Mouse (Mus musculus) thymus, postnatal 0 days (tissue): ENCODE measurements around the gene B4galt3. TPM values are rescaled to one million over a fixed set of nuclear protein-coding genes. Genes with fewer than 3 reads are reported as not detected.
A peak's percentile ranks its signal among the peaks of the same experiment; 100 is the strongest.
"Not testable (repeated sequence)": the region's sequence is repeated elsewhere in the genome, so short reads cannot be mapped to it uniquely, and the experiment has no call there.

ENCODE experiments used
- DNase-seq: peaks from one replicate; pipeline ENCODE4 v3.0.0-alpha.2; 2015; ENCODE audit warnings: low spot score
- polyA plus RNA-seq: library from polyadenylated mRNA; unstranded; fragments of >200 nt; fragmentation: Nextera tagmentation; extraction: Ambion mirVana; gene quantifications from 2 replicates; pipeline ENCODE4 v1.2.1, GENCODE M21; 2015

B4galt3 gene
- polyA plus RNA-seq, 1 experiment from 2014 or later = 50.6 TPM

GRCm38 (mm10) chr1:171283188-171284160, 13.3 kb downstream of the B4galt3 start:
- no peak for DNase-seq

GRCm38 (mm10) chr1:171284491-171284890, 14.4 kb downstream of the B4galt3 start:
- no peak for DNase-seq

GRCm38 (mm10) chr1:171285096-171285892, 15.2 kb downstream of the B4galt3 start:
- no peak for DNase-seq

GRCm38 (mm10) chr1:171286517-171286916, 16.4 kb downstream of the B4galt3 start:
- DNase-seq = no peak

- peak; percentile 93 for DNase-seq
Measured at GRCm38 (mm10) chr1:171287136-171288081, 17.3 kb downstream of the B4galt3 start, which contains the start of gene Usp21. Gene Usp21, minus strand, starts transcription at chr1:171287991.

GRCm38 (mm10) chr1:171288328-171288727, 18.2 kb downstream of the B4galt3 start:
- DNase-seq = no peak

- no peak for DNase-seq
Measured at GRCm38 (mm10) chr1:171293351-171293750, 23.2 kb downstream of the B4galt3 start.

GRCm38 (mm10) chr1:171293906-171294297, 23.8 kb downstream of the B4galt3 start:
- DNase-seq = peak; percentile 16

- peak; percentile 88 for DNase-seq
Measured at GRCm38 (mm10) chr1:171294298-171295062, 24.4 kb downstream of the B4galt3 start, which contains the start of gene Ufc1. Gene Ufc1, minus strand, starts transcription at chr1:171295024.

- DNase-seq = no peak
Measured at GRCm38 (mm10) chr1:171295063-171295402, 24.9 kb downstream of the B4galt3 start.

GRCm38 (mm10) chr1:171298226-171298625, 28.1 kb downstream of the B4galt3 start:
- DNase-seq = no peak

GRCm38 (mm10) chr1:171306157-171306556, 36.0 kb downstream of the B4galt3 start:
- DNase-seq = not testable (repeated sequence)

GRCm38 (mm10) chr1:171309321-171309720, 39.2 kb downstream of the B4galt3 start:
- DNase-seq = no peak

GRCm38 (mm10) chr1:171319748-171320147, 49.6 kb downstream of the B4galt3 start:
- DNase-seq = no peak

GRCm38 (mm10) chr1:171320151-171320550, 50.0 kb downstream of the B4galt3 start:
- DNase-seq = no peak

- DNase-seq = peak; percentile 35
Measured at GRCm38 (mm10) chr1:171321415-171321814, 51.3 kb downstream of the B4galt3 start.

- DNase-seq = no peak
Measured at GRCm38 (mm10) chr1:171322012-171322411, 51.9 kb downstream of the B4galt3 start.

- no peak for DNase-seq
Measured at GRCm38 (mm10) chr1:171325571-171325970, 55.4 kb downstream of the B4galt3 start.
